Mouse (Mus musculus) heart, embryonic 16.5 days (tissue): ENCODE measurements around the gene Alkbh6. TPM values are rescaled to one million over a fixed set of nuclear protein-coding genes. Genes with fewer than 3 reads are reported as not detected.

ENCODE experiments used
- polyA plus RNA-seq: library from polyadenylated mRNA; unstranded; fragments of >200 nt; fragmentation: Nextera tagmentation; extraction: Ambion mirVana; gene quantifications from 2 replicates; pipeline ENCODE4 v1.2.1, GENCODE M21; 2015

Gene Alkbh6
- polyA plus RNA-seq, 1 experiment from 2014 or later: 62.0 TPM

Other genes starting within 250 kb of the Alkbh6 start
- gene Zfp82, start 235.8 kb upstream of the Alkbh6 start, polyA plus RNA-seq: 4.8 and 5.2 TPM in 2 replicates
- gene Gm26920, start 218.3 kb upstream of the Alkbh6 start, polyA plus RNA-seq: not detected in 2 replicates
- gene Zfp566, start 218.2 kb upstream of the Alkbh6 start, polyA plus RNA-seq: 6.2 and 7.1 TPM in 2 replicates
- 75.3 and 76.0 TPM in 2 replicates for gene Zfp260, start 213.9 kb upstream of the Alkbh6 start, polyA plus RNA-seq
- 11.2 and 13.3 TPM in 2 replicates for gene Zfp382, start 186.8 kb upstream of the Alkbh6 start, polyA plus RNA-seq
- gene Zfp146, start 139.0 kb upstream of the Alkbh6 start, polyA plus RNA-seq: 7.2 and 7.3 TPM in 2 replicates
- 506 and 580 TPM in 2 replicates for gene Cox7a1, start 124.6 kb upstream of the Alkbh6 start, polyA plus RNA-seq
- 85.4 and 87.7 TPM in 2 replicates for gene Capns1, start 109.9 kb upstream of the Alkbh6 start, polyA plus RNA-seq
- gene Polr2i, start 76.8 kb upstream of the Alkbh6 start, polyA plus RNA-seq: 112 TPM in 2 replicates
- 134 and 154 TPM in 2 replicates for gene Tbcb, start 76.4 kb upstream of the Alkbh6 start, polyA plus RNA-seq
- gene Ovol3, start 73.0 kb upstream of the Alkbh6 start, polyA plus RNA-seq: 0.20 TPM in 1 of 2 replicates, not detected in the other
- gene Thap8, start 28.6 kb upstream of the Alkbh6 start, polyA plus RNA-seq: 0.29 and 0.47 TPM in 2 replicates
- gene Wdr62, start 28.3 kb upstream of the Alkbh6 start, polyA plus RNA-seq: 6.9 and 8.1 TPM in 2 replicates
- 7.0 and 8.0 TPM in 2 replicates for gene Clip3, start 17.0 kb upstream of the Alkbh6 start, polyA plus RNA-seq
- gene Syne4, start 6.1 kb downstream of the Alkbh6 start, polyA plus RNA-seq: 9.2 and 10.0 TPM in 2 replicates
- 3.6 and 7.3 TPM in 2 replicates for gene E130208F15Rik, start 13.0 kb downstream of the Alkbh6 start, polyA plus RNA-seq
- gene Sdhaf1, start 15.2 kb downstream of the Alkbh6 start, polyA plus RNA-seq: 12.0 and 17.0 TPM in 2 replicates
- 1.2 and 1.4 TPM in 2 replicates for gene Lrfn3, start 54.1 kb downstream of the Alkbh6 start, polyA plus RNA-seq
- gene Tyrobp, start 105.0 kb downstream of the Alkbh6 start, polyA plus RNA-seq: 32.2 and 34.7 TPM in 2 replicates
- gene Hcst, start 111.1 kb downstream of the Alkbh6 start, polyA plus RNA-seq: 2.2 and 4.6 TPM in 2 replicates
- gene Nfkbid, start 113.0 kb downstream of the Alkbh6 start, polyA plus RNA-seq: 1.7 and 1.8 TPM in 2 replicates
- 11.1 and 13.5 TPM in 2 replicates for gene Aplp1, start 136.8 kb downstream of the Alkbh6 start, polyA plus RNA-seq
- gene Kirrel2, start 149.0 kb downstream of the Alkbh6 start, polyA plus RNA-seq: 0.15 and 0.20 TPM in 2 replicates
- gene Nphs1, start 149.6 kb downstream of the Alkbh6 start, polyA plus RNA-seq: 0.19 TPM in 1 of 2 replicates, not detected in the other
- 0.09 TPM in 1 of 2 replicates, not detected in the other for gene Prodh2, start 184.9 kb downstream of the Alkbh6 start, polyA plus RNA-seq
- 7.3 and 8.2 TPM in 2 replicates for gene Arhgap33, start 226.3 kb downstream of the Alkbh6 start, polyA plus RNA-seq
- gene Hspb6, start 243.5 kb downstream of the Alkbh6 start, polyA plus RNA-seq: 204 and 205 TPM in 2 replicates
- 6.6 and 8.4 TPM in 2 replicates for gene Proser3, start 243.6 kb downstream of the Alkbh6 start, polyA plus RNA-seq